Mouse (Mus musculus) hindbrain, embryonic 14.5 days (tissue): Measurements from ENCODE around the gene Fam181a. TPM values are rescaled to one million over a fixed set of nuclear protein-coding genes. Genes with fewer than 3 reads are reported as not detected.

ENCODE experiments used
- ATAC-seq: fragments of 200-750 bp; cut with Nextera tagmentation; 2 replicates; pipeline ENCODE4 v1.8.0; 2017; ENCODE audit warnings: moderate number of reproducible peaks, mild to moderate bottlenecking, moderate TSS enrichment, moderate library complexity; ENCODE audit not compliant: low FRiP score
- DNase-seq: peaks from one replicate; pipeline ENCODE4 v3.0.0-alpha.2; 2015; ENCODE audit warnings: low spot score
- H3K27ac ChIP-seq: fragments of 300-500 bp; sonication (generic); 2 replicates; pipeline ENCODE4 v1.5.1; 2014; ENCODE audit warnings: mild to moderate bottlenecking, moderate library complexity
- H3K27me3 ChIP-seq: fragments of 300-500 bp; sonication (generic); 2 replicates; pipeline ENCODE4 v1.6.1; 2014; ENCODE audit warnings: mild to moderate bottlenecking, low read length, mixed read lengths; ENCODE audit not compliant: control insufficient read depth, insufficient read depth
- H3K36me3 ChIP-seq: fragments of 300-500 bp; sonication (generic); replicated peaks from 2 replicates; pipeline ENCODE4 v1.6.1; 2014; ENCODE audit not compliant: control insufficient read depth, insufficient read depth
- H3K4me1 ChIP-seq: fragments of 300-500 bp; sonication (generic); replicated peaks from 2 replicates; pipeline ENCODE4 v1.6.1; 2014; ENCODE audit warnings: antibody characterized with exemption, low read length, mixed read lengths; ENCODE audit not compliant: control insufficient read depth, insufficient read depth
- H3K4me2 ChIP-seq: fragments of 300-500 bp; sonication (generic); replicated peaks from 2 replicates; pipeline ENCODE4 v1.6.1; 2014; ENCODE audit warnings: mild to moderate bottlenecking, moderate library complexity
- H3K4me3 ChIP-seq: fragments of 300-500 bp; sonication (generic); replicated peaks from 2 replicates; pipeline ENCODE4 v1.5.1; 2014; ENCODE audit warnings: mild to moderate bottlenecking, low read length
- H3K9ac ChIP-seq: fragments of 300-500 bp; sonication (generic); 2 replicates; pipeline ENCODE4 v1.6.1; 2014
- H3K9me3 ChIP-seq: fragments of 300-500 bp; sonication (generic); 2 replicates; pipeline ENCODE4 v1.6.1; 2016; ENCODE audit warnings: low read length; ENCODE audit not compliant: control insufficient read depth
- WGBS: fragments of 180-500 bp; shearing (Covaris S2); extraction: QIAGEN DNeasy Blood & Tissue Kit; methylation state at CpG from one replicate; pipeline ENCODE4 v1.1.7; 2014; 5-methylcytosine and 5-hydroxymethylcytosine counted together
- polyA plus RNA-seq: library from polyadenylated mRNA; unstranded; fragments of >200 nt; fragmentation: Nextera tagmentation; extraction: Ambion mirVana; gene quantifications from 2 replicates; pipeline ENCODE4 v1.2.1, GENCODE M21; 2014

Fam181a gene
- 8.3 and 9.1 TPM in 2 replicates for polyA plus RNA-seq

DNA sequence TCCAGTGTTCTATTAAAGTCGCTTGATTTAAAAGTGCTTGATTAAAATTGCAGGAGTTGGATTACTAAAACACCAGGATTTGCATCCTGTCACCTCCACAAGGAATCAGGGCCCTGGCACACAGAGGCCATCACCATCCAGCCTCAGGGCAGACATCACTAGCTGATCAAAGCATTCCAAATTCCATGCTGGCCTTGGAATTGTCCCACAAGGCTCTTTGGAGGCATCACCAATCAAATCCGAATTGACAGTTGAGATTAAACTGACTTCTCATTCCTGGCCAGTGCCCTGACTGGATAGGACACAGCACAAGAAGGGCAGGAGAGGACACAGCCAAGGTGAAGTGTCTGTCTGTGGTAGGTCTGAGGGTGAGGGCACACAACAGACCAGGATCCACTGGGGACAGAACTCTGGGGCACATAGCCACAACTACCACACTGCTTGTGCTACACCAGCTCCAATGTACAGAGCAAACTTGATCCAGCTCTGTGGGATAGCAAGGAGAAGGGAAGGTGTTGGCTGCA lies at the start of gene Fam181a:
TSS of gene Fam181a (plus strand) at position 232 of the 524 bp plus-strand sequence.
- Histone ChIP-seq H3K4me2 (no peak within 1 kb of the TSS), H3K4me3 (no peak within 1 kb of the TSS), H3K27ac (no peak within 1 kb of the TSS), H3K36me3 (no peaks in the 10 kb centered on the region), H3K27me3 (peaks cover 9% of the 10 kb centered on the region; the same call in 1 of the 2 replicates), H3K9ac (no peak within 1 kb of the TSS), H3K9me3 (no peaks in the 10 kb centered on the region), H3K4me1 (peaks cover 26% of the 10 kb centered on the region)
- ATAC-seq (no peak), DNase-seq (no peak)
- 89% methylated on average over 2 of the region's 2 CpGs for WGBS

DNA sequence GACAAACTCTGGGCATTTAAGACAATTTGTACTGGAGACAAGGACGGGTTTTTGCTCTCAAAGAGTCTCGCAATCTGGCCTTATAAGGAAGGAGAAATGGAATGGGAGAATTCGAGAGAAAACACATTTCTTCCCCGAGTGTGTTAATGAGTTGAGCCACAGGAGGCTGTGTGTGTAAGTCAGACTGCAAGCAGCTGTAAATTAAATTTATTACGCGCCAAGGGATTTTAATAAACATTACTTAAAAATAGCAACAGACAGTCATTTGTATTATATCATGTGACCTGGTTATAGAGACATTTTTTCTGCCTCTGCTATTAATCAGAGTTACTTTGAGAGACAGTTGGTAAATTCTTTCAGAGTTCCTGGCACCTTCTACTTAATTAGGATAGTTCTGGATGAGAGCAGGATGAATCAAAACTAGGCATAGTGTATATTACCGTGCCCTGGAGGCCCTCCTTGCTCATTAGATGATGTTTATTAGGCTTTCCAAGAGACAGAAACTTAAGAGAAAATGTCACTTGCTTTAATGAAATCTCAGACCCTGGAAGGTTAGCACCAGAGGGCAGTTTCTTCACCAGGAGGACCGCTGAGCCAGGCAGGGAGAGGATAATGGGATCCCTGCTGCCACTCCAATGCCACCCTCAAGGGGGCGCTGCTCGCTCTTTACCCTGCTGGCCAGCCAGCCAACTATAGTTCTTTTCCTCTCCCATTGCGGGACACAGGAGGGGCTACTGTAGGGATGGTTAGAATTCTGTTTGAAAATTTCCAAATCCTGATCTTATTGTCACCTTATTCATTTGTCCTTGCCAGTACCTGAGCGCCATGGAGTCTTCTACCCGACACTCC lies 48.5 kb upstream of the Fam181a start:
- Histone ChIP-seq H3K4me1 (no peaks in the 10 kb centered on the region), H3K4me3 (no peak overlapping the region), H3K27me3 (no peaks in the 10 kb centered on the region), H3K27ac (no peak overlapping the region), H3K9ac (no peak overlapping the region), H3K9me3 (no peaks in the 10 kb centered on the region), H3K36me3 (no peaks in the 10 kb centered on the region), H3K4me2 (no peak overlapping the region)
- 54% methylated on average over 13 of the region's 13 CpGs for WGBS
- ATAC-seq, result peak; percentile 27; the same call in 1 of the 2 replicates
- peak; percentile 49 for DNase-seq

DNA sequence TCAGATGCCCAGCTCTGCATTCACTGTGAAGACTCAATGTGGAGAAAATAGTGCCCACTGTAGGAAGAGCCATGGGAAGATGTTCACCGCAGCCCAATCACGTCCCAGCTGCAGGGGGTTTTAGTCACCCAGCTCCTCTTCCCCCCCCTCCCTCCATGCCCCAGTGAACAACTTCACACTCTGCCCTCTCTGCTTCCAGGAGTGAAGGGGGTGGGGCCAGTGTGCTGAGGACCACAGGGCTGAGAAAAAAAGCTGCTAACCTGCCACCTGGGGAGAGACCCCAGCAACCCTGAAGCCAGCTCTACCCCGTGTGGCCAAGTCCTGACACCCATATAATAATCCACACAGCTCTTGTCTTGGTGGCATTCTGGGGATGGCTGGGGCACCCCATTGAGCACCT lies 44.2 kb upstream of the Fam181a start:
- 29% methylated on average over 3 of the region's 3 CpGs for WGBS
- no peak overlapping the region for H3K4me2 ChIP-seq
- H3K4me1 ChIP-seq, result no peaks in the 10 kb centered on the region
- DNase-seq (no peak), ATAC-seq (no peak)
- no peak overlapping the region for H3K9ac ChIP-seq
- no peak overlapping the region for H3K4me3 ChIP-seq
- no peaks in the 10 kb centered on the region for H3K27me3 ChIP-seq
- no peaks in the 10 kb centered on the region for H3K36me3 ChIP-seq
- no peaks in the 10 kb centered on the region for H3K9me3 ChIP-seq
- no peak overlapping the region for H3K27ac ChIP-seq

DNA sequence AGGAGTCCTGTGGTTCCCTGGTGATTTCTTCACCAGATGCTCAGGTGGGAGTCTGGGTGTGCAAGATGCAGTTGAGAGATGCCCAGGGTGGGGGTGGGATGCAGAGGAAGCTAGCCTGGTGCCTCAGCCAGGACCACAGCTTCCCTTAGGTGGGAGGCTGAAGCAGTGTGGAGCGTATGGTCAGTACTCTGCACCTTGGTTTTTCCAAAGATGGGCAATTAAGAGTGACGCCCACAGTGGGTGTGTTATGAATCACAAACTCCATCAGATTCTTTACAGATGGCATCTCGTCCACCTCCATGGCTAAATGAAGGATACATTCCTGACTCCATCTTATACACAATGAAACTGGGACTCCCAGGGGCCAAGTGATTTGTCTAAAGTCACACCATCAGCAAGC lies 38.6 kb upstream of the Fam181a start:
- 90% methylated on average over 3 of the region's 3 CpGs for whole genome bisulfite sequencing
- H3K9ac ChIP-seq, result no peak overlapping the region
- no peak overlapping the region for H3K4me3 ChIP-seq
- DNase-seq (no peak), ATAC-seq (no peak)
- no peak overlapping the region for H3K27ac ChIP-seq
- no peaks in the 10 kb centered on the region for H3K27me3 ChIP-seq
- no peaks in the 10 kb centered on the region for H3K4me1 ChIP-seq
- H3K36me3 ChIP-seq, result no peaks in the 10 kb centered on the region
- H3K4me2 ChIP-seq, result no peak overlapping the region
- H3K9me3 ChIP-seq, result no peaks in the 10 kb centered on the region

DNA sequence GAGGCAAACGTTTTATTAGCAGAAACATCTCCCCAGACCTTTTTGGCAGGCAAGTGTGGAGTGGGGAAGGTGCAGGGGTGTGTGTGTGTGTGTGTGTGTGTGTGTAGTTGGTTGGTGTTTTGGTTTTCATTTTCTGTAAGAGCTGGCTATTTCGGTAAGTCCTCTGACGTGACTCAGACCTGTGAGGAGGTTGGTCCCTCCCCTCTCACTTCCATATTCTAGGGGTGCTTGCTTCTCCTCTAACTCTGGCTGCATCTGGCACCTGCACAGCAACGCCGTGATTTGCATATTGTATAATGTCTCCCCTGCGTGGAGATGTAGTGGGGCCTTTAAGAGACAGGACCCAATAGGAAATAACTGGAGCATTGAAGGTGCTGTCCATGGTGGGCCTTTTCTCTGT lies 37.7 kb upstream of the Fam181a start:
- H3K4me2 ChIP-seq, result no peak overlapping the region
- H3K9ac ChIP-seq, result no peak overlapping the region
- no peak overlapping the region for H3K4me3 ChIP-seq
- no peak for ATAC-seq
- no peaks in the 10 kb centered on the region for H3K36me3 ChIP-seq
- no peaks in the 10 kb centered on the region for H3K27me3 ChIP-seq
- no peaks in the 10 kb centered on the region for H3K4me1 ChIP-seq
- WGBS, result 66% methylated on average over 6 of the region's 6 CpGs
- no peak for DNase-seq
- H3K27ac ChIP-seq, result no peak overlapping the region
- no peaks in the 10 kb centered on the region for H3K9me3 ChIP-seq

DNA sequence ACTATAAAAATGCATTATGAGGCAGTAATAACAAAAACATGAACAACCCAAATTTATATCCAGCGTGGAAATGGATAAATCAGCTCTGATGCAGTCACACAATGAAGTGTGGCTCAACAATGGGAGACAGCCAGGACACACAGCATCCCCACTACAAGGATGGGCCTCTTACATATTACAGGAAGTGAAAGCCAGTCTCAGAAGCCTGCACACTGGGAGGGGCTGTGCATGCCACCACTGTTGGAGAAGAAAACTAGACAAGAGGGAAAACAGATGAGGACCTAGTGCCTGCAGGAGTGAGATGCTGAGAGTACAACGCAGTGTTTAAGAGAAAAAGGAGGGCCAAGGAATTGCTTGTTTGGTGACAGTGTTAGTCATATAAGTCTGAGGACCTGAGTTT lies 37.0 kb upstream of the Fam181a start:
- Histone ChIP-seq H3K9ac (no peak overlapping the region), H3K36me3 (no peaks in the 10 kb centered on the region), H3K9me3 (no peaks in the 10 kb centered on the region), H3K27me3 (no peaks in the 10 kb centered on the region), H3K27ac (no peak overlapping the region), H3K4me3 (no peak overlapping the region), H3K4me1 (no peaks in the 10 kb centered on the region), H3K4me2 (no peak overlapping the region)
- DNase-seq, result no peak
- no peak for ATAC-seq
- WGBS, result 89% methylated on average over 2 of the region's 2 CpGs

DNA sequence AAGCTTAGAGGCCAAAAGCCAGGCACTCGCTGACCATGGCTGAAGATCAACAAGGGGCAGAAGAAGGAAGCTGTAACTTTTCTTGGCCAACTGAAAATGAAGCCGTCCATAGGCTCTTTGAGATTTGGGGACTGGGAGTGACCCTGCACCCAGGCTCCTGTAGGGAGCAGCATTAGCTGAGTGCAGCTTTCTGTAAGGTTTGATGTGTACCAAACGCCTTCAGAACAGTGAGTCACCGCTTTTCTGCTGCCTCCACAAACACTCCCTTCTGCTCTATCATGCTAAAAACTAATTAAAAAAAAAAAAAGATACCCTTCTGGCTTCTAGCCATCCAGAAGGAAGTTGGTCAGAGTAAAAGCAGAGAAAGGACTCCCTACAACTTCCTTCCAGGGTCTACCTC lies 34.4 kb upstream of the Fam181a start:
- H3K27ac ChIP-seq, result no peak overlapping the region
- no peaks in the 10 kb centered on the region for H3K27me3 ChIP-seq
- no peaks in the 10 kb centered on the region for H3K9me3 ChIP-seq
- H3K4me3 ChIP-seq, result no peak overlapping the region
- H3K9ac ChIP-seq, result no peak overlapping the region
- ATAC-seq (no peak), DNase-seq (no peak)
- no peaks in the 10 kb centered on the region for H3K4me1 ChIP-seq
- no peaks in the 10 kb centered on the region for H3K36me3 ChIP-seq
- H3K4me2 ChIP-seq, result no peak overlapping the region
- WGBS, result 76% methylated on average over 4 of the region's 4 CpGs

DNA sequence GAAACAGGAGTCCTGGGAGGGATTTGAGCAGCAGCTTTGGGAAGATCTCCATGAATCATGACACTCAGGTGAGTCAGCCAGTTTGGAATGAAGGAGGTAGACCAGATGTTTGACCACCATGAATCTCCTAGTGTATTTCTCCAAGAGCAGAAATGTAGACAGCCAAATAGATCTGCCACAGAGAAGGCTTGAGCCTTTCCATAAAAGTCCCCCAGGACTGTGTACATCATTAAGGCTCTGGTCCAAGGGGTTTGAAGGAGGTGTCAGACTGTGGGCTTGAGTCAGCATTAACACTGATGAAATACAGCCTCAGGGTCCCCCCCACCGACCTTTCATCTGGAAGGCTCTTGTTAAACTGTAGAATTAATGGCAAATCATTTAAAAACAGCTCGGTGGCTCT lies 29.3 kb upstream of the Fam181a start:
- Histone ChIP-seq H3K9me3 (no peaks in the 10 kb centered on the region), H3K4me2 (no peak overlapping the region), H3K36me3 (no peaks in the 10 kb centered on the region), H3K9ac (no peak overlapping the region), H3K4me1 (no peaks in the 10 kb centered on the region), H3K4me3 (no peak overlapping the region), H3K27me3 (no peaks in the 10 kb centered on the region), H3K27ac (no peak overlapping the region)
- no peak for ATAC-seq
- WGBS, result 72% methylated on average over 2 of the region's 2 CpGs
- DNase-seq, result no peak

DNA sequence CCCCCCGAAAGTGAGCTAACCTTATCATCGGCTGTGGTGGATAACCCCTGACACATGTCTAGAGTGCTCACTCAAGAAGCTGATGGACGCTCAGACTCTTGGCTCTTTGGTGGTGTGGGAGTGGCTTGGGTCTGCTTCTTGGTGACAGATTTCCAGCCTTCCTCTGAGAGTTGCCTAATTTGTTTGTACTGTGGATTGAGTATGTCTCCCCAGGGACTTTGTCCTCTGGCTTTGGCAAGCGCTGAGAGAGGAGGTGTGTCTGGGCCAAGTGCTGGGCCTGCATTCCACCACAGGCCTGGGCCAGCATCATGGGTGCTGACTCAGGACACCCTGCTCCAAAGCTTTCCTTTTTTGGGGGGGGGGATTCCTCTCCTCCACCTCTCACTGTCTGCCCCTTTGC lies 28.9 kb upstream of the Fam181a start:
- no peak overlapping the region for H3K27ac ChIP-seq
- no peaks in the 10 kb centered on the region for H3K9me3 ChIP-seq
- H3K4me2 ChIP-seq, result no peak overlapping the region
- no peak overlapping the region for H3K4me3 ChIP-seq
- H3K4me1 ChIP-seq, result no peaks in the 10 kb centered on the region
- H3K36me3 ChIP-seq, result no peaks in the 10 kb centered on the region
- DNase-seq (no peak), ATAC-seq (no peak)
- 75% methylated on average over 4 of the region's 4 CpGs for WGBS
- H3K27me3 ChIP-seq, result no peaks in the 10 kb centered on the region
- H3K9ac ChIP-seq, result no peak overlapping the region
